Mouse (Mus musculus): ENCODE data around the gene Agpat2.

Gene Agpat2

GRCm38 (mm10) chr2:26603720-26604671 is at the start of gene Agpat2:
Gene Agpat2 (minus strand): TSS chr2:26604417.
- DNase-seq (ENCODE audit: low spot score), result peak; percentile 37

- DNase-seq (ENCODE audit: low spot score), result peak; percentile 70
These were observed 42.6 kb upstream of the Agpat2 start for GRCm38 (mm10) chr2:26646643-26647293.

DNA sequence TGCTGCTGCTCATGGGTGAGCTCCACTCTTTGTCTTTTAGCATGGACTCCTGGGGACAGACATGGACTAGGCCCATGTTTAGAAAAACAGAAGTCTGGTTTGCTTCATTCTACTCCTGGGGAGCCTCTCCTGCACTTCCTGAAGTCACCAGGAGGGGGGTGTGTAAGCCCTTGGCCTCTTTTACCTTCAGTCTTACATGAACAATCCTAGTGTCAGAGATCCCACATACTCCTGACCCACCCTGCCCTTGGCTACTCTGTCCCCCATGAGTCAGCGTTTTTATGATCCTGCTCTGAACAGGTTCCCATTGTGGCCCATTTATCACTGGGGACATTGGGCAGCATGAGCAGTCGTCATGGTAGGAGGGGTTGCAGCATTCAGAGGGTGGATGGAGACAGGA is 39.7 kb upstream of the Agpat2 start:
- peak; percentile 50 for DNase-seq (ENCODE audit: low spot score)

GRCm38 (mm10) chr2:26641006-26641647 is 36.9 kb upstream of the Agpat2 start:
- DNase-seq (ENCODE audit: low spot score), result no peak

DNA sequence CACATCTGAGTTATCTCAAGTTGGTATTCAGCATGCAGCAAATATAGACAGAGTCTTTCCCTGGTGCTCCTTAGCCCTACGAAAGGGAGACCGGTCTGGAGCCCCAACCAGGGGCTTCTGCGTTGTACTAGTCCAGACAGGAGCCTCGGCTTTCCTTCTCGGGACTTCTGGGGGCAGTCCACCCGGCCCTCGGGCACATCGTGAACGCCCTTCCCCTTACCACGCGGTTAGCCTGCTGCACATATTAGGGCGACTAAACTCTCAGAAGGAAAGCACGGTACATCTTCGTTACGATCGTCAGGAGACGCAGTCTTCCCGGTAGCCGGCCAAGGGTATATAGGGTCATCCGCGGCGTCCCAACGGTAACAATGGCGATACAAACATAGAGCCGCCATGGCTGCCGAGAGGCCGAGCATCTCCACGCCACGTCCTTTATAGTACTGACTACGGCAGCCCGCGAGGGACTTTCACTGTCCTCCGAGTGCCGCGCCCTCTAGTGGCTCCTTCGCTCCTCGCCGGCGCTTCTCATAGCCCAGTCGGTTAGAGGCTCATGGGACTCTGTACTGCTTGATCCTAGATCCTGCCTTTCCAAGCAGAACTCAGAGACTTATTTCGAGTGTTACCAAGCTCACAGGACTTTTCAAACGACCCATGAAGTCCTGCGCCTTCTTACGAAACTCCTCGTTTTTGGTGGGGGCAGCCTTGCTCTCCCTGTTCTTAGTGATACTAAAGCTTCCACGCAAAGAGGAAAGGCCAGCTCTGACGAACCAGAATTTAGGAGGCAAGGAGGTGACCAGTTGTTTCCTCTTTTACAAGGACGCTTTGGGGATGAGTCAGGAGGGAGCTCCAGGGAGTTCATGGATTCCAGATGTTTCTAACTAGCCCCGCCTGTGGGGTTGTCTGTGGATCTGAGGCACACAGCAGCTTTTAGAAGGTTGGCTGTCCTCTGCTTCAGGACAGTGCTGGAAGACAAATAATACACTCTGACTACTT is 35.9 kb upstream of the Agpat2 start:
- DNase-seq (ENCODE audit: low spot score), result peak; percentile 85

- DNase-seq (ENCODE audit: low spot score), result peak; percentile 49
These were observed 34.9 kb upstream of the Agpat2 start for GRCm38 (mm10) chr2:26639083-26639482.

GRCm38 (mm10) chr2:26638572-26638971 is 34.4 kb upstream of the Agpat2 start:
- no peak for DNase-seq (ENCODE audit: low spot score)

DNA sequence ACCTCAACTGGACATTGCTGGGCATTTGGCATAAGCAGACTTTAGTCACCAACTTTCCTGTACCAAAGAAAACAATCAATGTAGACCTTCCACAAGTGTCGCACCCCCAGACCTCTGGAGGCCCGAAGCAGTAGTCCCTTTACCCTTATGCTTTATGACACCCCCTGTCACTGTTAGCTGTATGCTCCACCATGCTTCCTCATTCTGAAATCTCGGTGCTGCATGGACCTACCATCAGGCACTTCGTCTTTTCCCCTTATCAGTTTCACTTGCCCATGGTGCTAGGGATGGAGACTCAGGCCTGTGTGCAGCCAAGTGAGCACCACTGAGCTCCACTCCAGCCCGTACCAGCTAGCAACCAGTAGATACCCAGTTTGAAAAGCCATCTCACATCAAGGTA is 33.8 kb upstream of the Agpat2 start:
- no peak for DNase-seq (ENCODE audit: low spot score)

GRCm38 (mm10) chr2:26637316-26637932 is 33.2 kb upstream of the Agpat2 start:
- no peak for DNase-seq (ENCODE audit: low spot score)

GRCm38 (mm10) chr2:26636325-26636635 is 32.1 kb upstream of the Agpat2 start:
- no peak for DNase-seq (ENCODE audit: low spot score)

DNA sequence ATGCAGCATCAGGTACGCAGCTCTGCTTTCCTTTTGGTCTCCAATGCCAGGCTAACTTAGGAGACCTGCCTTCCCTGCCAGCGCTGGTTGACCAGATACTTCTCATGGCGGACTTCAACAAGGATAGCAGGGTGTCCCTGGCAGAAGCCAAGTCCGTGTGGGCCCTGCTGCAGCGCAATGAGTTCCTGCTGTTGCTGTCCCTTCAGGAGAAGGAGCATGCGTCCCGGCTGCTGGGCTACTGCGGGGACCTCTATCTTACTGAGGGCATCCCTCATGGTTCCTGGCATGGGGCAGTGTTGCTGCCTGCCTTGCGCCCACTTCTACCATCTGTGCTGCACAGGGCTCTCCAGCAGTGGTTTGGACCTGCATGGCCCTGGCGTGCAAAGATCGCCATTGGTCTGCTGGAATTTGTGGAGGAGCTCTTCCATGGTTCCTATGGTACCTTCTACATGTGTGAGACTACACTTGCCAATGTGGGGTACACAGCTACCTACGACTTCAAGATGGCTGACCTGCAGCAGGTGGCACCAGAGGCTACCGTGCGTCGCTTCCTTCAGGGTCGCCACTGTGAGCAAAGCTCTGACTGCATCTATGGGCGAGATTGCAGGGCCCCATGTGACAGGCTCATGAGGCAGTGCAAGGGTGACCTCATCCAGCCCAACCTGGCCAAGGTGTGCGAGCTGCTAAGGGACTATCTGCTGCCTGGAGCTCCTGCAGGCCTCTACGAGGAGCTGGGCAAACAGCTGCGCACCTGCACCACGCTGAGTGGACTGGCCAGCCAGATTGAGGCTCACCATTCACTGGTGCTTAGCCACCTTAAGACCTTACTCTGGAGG is 31.5 kb upstream of the Agpat2 start:
- no peak for DNase-seq (ENCODE audit: low spot score)

DNA sequence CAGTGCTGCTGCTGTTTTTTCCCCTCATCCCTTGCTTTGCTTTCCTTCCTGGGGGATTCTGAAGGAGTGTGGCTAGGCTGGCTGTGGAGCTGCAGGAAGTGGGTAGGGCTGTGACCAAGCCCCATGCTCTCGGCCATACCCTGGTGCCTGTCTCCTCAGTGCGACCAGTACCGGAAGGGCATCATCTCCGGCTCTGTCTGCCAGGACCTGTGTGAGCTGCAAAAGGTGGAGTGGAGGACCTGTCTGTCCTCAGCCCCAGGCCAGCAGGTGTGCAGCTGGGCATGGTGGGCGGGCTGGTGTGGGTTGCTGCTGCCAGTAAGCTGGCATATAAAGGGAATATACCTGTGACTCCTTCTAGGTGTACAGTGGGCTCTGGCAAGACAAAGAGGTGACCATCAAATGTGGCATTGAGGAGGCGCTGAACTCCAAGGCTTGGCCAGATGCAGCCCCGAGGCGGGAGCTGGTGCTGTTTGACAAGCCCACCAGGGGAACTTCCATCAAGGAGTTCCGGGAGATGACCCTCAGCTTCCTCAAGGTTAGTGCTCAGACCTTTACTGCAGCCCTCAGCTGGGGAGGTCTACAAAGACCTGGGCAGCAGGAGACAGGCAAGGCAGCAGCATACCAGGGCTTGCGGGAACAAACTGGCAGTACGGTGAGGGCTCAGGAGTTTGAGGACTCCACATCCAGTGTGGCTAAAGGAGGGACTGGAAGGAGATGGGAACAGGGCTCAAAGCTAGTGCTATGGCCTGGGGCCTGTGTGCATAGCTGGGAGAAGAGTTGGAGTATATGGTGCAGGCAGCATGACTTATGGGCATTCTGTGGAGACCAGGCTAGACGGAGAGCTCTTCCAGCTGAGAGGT is 30.6 kb upstream of the Agpat2 start:
- DNase-seq (ENCODE audit: low spot score), result no peak

DNA sequence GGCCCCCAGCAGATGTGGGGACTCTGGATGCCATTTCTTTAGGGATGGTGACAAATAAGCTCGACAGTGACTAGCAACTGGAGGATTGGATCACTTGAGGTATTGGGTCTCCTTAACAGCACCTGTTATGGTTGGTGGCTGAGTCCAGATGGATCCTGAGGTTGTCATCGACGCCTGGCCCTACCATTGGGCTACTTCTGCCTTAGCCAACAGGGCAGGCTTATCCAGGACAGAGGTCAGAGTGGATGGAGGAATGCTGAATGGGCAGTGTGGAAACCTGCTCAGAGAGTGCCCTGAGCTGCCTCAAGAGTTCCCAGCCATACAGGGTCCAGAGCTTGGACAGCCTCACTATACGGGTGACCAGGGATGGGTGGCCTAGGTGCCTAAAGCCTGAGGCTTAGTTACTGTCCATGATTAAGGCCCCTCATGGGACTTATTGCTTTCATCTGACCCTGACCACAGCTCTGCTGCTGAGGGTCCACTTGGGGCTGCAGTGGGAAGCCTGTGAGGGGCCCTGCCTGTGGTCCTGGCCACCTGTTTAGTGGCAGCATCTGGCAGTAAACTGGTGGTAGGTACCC is 29.8 kb upstream of the Agpat2 start:
- no peak for DNase-seq (ENCODE audit: low spot score)

GRCm38 (mm10) chr2:26632541-26633395 is 28.6 kb upstream of the Agpat2 start:
- DNase-seq (ENCODE audit: low spot score), result no peak

DNA sequence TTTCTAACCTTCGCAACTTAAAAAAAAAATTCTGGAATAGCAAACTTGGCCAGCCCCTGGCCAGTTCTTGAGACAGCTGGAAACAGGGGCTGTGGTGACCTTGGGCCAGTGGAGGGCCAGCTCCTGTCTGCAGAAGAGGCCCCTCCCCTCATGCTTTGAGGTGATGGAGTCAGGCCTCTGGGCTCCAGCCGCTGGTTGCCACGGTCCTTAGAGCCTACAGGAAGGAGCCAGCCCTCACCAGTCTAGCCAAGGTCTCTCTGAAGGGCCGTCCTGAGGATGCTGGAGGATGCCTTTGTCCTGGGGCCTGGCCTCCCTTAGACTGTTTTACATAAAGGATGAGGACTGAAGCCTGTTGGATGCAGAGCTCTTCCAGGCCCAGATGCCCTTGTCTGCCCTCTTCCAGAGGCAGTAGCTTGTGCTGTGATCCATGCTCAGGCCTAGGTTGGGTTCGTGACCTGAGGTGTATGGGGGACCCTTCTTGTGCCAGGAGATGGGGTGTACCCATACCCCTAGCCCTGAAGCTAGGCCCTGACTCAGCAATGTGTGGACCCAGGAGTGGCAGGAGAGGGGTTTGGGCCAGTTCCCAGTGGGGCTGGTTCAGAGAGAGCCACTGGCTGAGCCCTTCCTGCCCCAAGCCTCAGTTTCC is 24.7 kb upstream of the Agpat2 start:
- no peak for DNase-seq (ENCODE audit: low spot score)

- DNase-seq (ENCODE audit: low spot score), result no peak
These were observed 23.9 kb upstream of the Agpat2 start, which contains the start of gene Fam69b for GRCm38 (mm10) chr2:26627921-26628739. Gene Fam69b (plus strand): TSS chr2:26628457.

DNA sequence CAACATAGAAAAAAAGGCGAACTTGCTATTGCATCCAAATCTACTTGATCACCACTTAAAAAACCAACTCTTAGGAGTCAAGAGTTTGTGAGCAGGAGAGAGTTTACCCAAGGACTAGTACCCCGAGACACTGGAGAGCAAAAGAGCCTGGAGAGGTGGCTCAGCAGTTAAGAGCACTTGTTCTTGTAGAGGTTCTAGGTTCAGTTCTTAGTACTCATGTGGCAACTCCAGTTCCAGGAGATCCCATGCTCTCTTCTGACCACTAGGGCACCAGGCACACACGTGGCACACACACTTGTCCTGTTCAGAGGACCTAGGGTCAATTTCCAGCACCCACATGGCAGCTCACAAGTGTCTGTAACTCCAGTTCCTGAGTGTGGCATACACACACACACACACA is 21.9 kb upstream of the Agpat2 start:
- no peak for DNase-seq (ENCODE audit: low spot score)

Measured in spleen, adult 12 weeks (tissue).